Mouse (Mus musculus): ENCODE data around the gene Akap7. TPM values are rescaled to one million over a fixed set of nuclear protein-coding genes. Genes with fewer than 3 reads are reported as not detected.
A peak's percentile ranks its signal among the peaks of the same experiment; 100 is the strongest.

Gene Akap7
- polyA plus RNA-seq, 1 experiment from 2014 or later: 47.9 TPM

DNA sequence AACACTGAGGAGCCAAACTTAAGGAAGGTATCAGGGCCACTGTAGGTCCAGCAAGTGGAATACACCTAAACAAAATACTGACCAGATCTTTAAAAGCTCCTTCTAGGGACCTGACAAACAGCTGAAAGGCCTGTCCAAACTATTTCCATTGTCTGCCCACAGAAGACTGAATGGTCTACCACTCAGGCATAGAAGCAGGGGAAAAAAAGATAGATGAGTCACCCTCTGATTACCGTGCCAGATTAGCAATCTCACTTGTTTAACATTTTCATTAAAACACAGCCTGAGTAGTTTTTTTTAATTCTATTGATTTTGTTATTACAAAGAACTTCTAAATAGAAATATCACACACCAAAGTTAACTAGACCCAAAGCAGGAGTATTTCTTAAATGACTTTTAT is 33.9 kb downstream of the Akap7 start:
- Histone ChIP-seq H3K36me3 (ENCODE audit: control insufficient read depth, insufficient read depth, low read length) (no peaks in the 10 kb centered on the region), H3K27me3 (ENCODE audit: control insufficient read depth, insufficient read depth, low read length) (no peaks in the 10 kb centered on the region), H3K27ac (ENCODE audit: low read depth, low read length) (no peak overlapping the region), H3K4me2 (ENCODE audit: low read depth, low read length) (no peak overlapping the region), H3K9me3 (ENCODE audit: control insufficient read depth, low read length) (no peaks in the 10 kb centered on the region), H3K4me3 (ENCODE audit: low read depth, low read length) (no peak overlapping the region), H3K9ac (replicated peaks; ENCODE audit: low read depth, low read length) (no peak overlapping the region), H3K4me1 (ENCODE audit: control insufficient read depth, insufficient read depth, low read length) (no peaks in the 10 kb centered on the region)
- ATAC-seq (ENCODE audit: low read depth): no peak
- WGBS: 69% methylated on average over 1 of the region's 1 CpGs

DNA sequence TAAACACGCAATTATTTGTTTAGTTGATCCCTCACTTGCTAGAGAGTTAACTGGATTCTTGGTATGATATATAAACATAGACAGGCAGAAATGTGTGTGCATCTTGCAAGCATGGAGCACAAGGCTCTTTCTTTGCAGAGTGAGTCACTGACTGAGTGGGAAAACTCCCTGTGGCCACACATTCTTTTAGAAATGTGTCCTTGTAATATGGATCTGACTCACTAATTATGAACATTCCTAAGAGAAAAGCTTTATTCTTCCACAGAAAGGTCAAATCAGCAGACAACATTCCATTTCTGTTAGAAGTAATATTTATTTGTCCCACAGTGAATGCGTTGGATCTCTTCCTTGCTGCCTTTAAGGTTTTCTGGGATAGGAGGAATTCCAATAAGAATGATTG is 35.9 kb downstream of the Akap7 start:
- ATAC-seq (ENCODE audit: low read depth): no peak
- Histone ChIP-seq H3K9ac (replicated peaks; ENCODE audit: low read depth, low read length) (no peak overlapping the region), H3K4me2 (ENCODE audit: low read depth, low read length) (no peak overlapping the region), H3K27me3 (ENCODE audit: control insufficient read depth, insufficient read depth, low read length) (no peaks in the 10 kb centered on the region), H3K4me1 (ENCODE audit: control insufficient read depth, insufficient read depth, low read length) (no peaks in the 10 kb centered on the region), H3K4me3 (ENCODE audit: low read depth, low read length) (no peak overlapping the region), H3K36me3 (ENCODE audit: control insufficient read depth, insufficient read depth, low read length) (no peaks in the 10 kb centered on the region), H3K27ac (ENCODE audit: low read depth, low read length) (no peak overlapping the region), H3K9me3 (ENCODE audit: control insufficient read depth, low read length) (no peaks in the 10 kb centered on the region)
- WGBS: 88% methylated on average over 2 of the region's 2 CpGs

DNA sequence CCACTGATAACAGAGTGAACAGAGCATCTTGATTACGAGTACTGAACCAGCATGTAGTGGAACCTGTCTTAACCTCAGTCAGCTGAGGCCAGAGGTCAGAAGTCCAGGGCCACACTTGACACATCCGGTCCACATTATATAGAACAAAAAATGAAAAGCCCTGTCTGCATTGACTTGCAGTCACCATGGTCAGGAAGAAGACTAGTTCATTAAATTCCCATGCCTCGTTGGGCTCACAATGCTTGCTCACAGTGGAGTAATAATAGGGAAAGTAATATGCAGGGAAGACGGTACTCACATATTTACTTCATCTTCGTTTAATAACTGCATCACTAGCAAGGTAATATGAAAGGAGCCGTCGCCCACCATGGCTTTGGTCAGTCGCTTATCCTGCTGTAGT is 36.5 kb downstream of the Akap7 start:
- 84% methylated on average over 8 of the region's 8 CpGs for WGBS
- Histone ChIP-seq H3K4me3 (ENCODE audit: low read depth, low read length) (no peak overlapping the region), H3K27ac (ENCODE audit: low read depth, low read length) (no peak overlapping the region), H3K36me3 (ENCODE audit: control insufficient read depth, insufficient read depth, low read length) (no peaks in the 10 kb centered on the region), H3K4me2 (ENCODE audit: low read depth, low read length) (no peak overlapping the region), H3K27me3 (ENCODE audit: control insufficient read depth, insufficient read depth, low read length) (no peaks in the 10 kb centered on the region), H3K4me1 (ENCODE audit: control insufficient read depth, insufficient read depth, low read length) (no peaks in the 10 kb centered on the region), H3K9ac (replicated peaks; ENCODE audit: low read depth, low read length) (no peak overlapping the region), H3K9me3 (ENCODE audit: control insufficient read depth, low read length) (no peaks in the 10 kb centered on the region)
- no peak for ATAC-seq (ENCODE audit: low read depth)

DNA sequence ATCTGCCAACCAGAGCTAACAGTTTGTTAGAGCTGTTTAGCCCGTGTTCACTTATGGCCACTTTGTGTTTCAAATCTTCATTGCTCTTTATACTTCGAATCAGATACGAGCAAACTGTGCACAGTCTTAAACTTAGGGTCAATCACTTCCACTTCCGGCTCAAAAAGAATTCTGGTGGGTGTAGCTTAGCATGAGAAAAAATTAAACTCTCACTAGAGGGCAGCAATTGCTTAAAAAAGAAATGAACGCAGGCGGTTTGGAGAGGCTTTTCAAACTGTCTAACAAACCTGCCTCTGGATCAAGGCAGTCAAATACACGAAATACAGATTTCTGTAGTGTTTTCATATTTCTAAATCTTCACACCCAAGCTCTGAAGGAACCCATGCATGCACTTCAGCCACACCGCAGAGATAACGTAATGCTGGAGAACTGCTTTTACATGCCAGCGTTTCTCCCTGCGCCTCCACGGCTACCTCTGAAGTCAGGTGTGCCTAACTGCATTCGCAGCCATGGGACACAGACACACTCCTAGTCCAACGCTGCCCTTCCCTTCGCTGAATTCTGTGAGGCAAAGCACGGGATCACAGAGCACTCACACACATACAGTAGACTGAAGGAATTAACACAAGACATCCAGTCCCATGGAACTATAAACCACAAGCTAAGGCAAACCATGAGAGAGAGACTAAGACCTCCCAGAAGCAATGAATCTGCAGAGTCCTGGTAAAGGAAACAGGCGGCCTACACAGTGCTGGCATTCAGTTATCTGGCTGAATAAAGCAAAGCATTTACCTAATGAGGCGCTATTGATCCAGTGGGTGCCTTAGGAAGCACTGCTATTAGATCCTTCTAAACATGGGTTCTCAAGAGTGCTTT is 39.0 kb downstream of the Akap7 start:
- ATAC-seq (ENCODE audit: low read depth): peak; percentile 87
- H3K36me3 ChIP-seq (ENCODE audit: control insufficient read depth, insufficient read depth, low read length): no peaks in the 10 kb centered on the region
- no peaks in the 10 kb centered on the region for H3K27me3 ChIP-seq (ENCODE audit: control insufficient read depth, insufficient read depth, low read length)
- H3K9ac ChIP-seq (replicated peaks; ENCODE audit: low read depth, low read length): no peak overlapping the region
- 57% methylated on average over 18 of the region's 18 CpGs for WGBS
- H3K9me3 ChIP-seq (ENCODE audit: control insufficient read depth, low read length): no peaks in the 10 kb centered on the region
- no peak overlapping the region for H3K4me2 ChIP-seq (ENCODE audit: low read depth, low read length)
- no peaks in the 10 kb centered on the region for H3K4me1 ChIP-seq (ENCODE audit: control insufficient read depth, insufficient read depth, low read length)
- H3K27ac ChIP-seq (ENCODE audit: low read depth, low read length): no peak overlapping the region
- no peak overlapping the region for H3K4me3 ChIP-seq (ENCODE audit: low read depth, low read length)

DNA sequence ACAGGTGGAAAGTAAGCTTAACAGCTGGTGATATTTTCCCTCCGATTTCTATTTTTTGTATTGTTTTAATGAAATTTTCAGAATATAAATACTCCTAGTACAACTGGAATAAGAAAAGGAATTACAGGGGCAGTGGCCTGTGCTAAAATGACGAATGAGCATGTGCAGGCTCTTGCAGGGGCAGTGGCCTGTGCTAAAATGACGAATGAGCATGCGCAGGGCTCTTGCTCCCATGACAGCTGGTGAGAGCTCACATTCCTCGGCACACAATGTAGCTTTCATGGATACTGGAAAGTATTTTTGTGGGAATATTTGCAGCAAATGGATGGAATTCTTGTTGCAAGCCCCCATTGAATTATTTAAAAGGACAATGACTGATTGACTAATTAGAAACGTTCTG is 46.5 kb downstream of the Akap7 start:
- WGBS: 47% methylated on average over 6 of the region's 6 CpGs
- no peak overlapping the region for H3K4me3 ChIP-seq (ENCODE audit: low read depth, low read length)
- no peak overlapping the region for H3K27ac ChIP-seq (ENCODE audit: low read depth, low read length)
- ATAC-seq (ENCODE audit: low read depth): peak; percentile 73; the same call in 1 of the 2 replicates
- H3K9me3 ChIP-seq (ENCODE audit: control insufficient read depth, low read length): no peaks in the 10 kb centered on the region
- no peaks in the 10 kb centered on the region for H3K36me3 ChIP-seq (ENCODE audit: control insufficient read depth, insufficient read depth, low read length)
- no peaks in the 10 kb centered on the region for H3K27me3 ChIP-seq (ENCODE audit: control insufficient read depth, insufficient read depth, low read length)
- H3K4me2 ChIP-seq (ENCODE audit: low read depth, low read length): no peak overlapping the region
- H3K4me1 ChIP-seq (ENCODE audit: control insufficient read depth, insufficient read depth, low read length): no peaks in the 10 kb centered on the region
- H3K9ac ChIP-seq (replicated peaks; ENCODE audit: low read depth, low read length): no peak overlapping the region

DNA sequence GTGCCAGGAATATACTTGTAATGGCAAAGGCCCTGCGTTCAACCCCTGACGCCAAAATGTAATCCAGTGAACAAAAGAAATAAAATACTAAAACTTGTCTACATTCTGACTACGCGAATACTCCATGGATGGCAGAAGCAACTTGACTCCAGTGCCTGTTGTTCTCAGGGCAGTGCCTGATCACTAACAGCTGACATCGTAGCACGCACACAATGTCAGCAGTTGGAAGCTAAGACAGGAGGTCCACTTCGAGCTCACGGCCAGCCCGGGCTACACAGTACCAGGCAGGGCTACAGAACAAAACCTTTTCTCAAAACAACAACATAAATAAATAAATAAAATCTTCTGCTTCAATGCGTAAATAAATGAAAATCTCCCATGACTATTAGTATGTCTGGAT is 46.9 kb downstream of the Akap7 start:
- no peak overlapping the region for H3K4me3 ChIP-seq (ENCODE audit: low read depth, low read length)
- 87% methylated on average over 10 of the region's 10 CpGs for WGBS
- ATAC-seq (ENCODE audit: low read depth): no peak

GRCm38 (mm10) chr10:25258171-25258570 is 49.5 kb downstream of the Akap7 start:
- 82% methylated on average over 6 of the region's 6 CpGs for WGBS
- Histone ChIP-seq H3K9ac (replicated peaks; ENCODE audit: low read depth, low read length) (no peak overlapping the region), H3K9me3 (ENCODE audit: control insufficient read depth, low read length) (no peaks in the 10 kb centered on the region), H3K4me2 (ENCODE audit: low read depth, low read length) (no peak overlapping the region), H3K27ac (ENCODE audit: low read depth, low read length) (no peak overlapping the region), H3K4me3 (ENCODE audit: low read depth, low read length) (no peak overlapping the region), H3K27me3 (ENCODE audit: control insufficient read depth, insufficient read depth, low read length) (no peaks in the 10 kb centered on the region), H3K36me3 (ENCODE audit: control insufficient read depth, insufficient read depth, low read length) (no peaks in the 10 kb centered on the region), H3K4me1 (ENCODE audit: control insufficient read depth, insufficient read depth, low read length) (no peaks in the 10 kb centered on the region)
- ATAC-seq (ENCODE audit: low read depth): no peak

More for the DNA sequence above, 46.9 kb downstream of the Akap7 start:
- no peaks in the 10 kb centered on the region for H3K4me1 ChIP-seq (ENCODE audit: control insufficient read depth, insufficient read depth, low read length)
- H3K27ac ChIP-seq (ENCODE audit: low read depth, low read length): no peak overlapping the region
- H3K9ac ChIP-seq (replicated peaks; ENCODE audit: low read depth, low read length): no peak overlapping the region
- H3K9me3 ChIP-seq (ENCODE audit: control insufficient read depth, low read length): no peaks in the 10 kb centered on the region
- no peaks in the 10 kb centered on the region for H3K27me3 ChIP-seq (ENCODE audit: control insufficient read depth, insufficient read depth, low read length)
- H3K36me3 ChIP-seq (ENCODE audit: control insufficient read depth, insufficient read depth, low read length): no peaks in the 10 kb centered on the region
- H3K4me2 ChIP-seq (ENCODE audit: low read depth, low read length): no peak overlapping the region

- WGBS: 83% methylated on average over 5 of the region's 5 CpGs
- H3K9me3 ChIP-seq (ENCODE audit: control insufficient read depth, low read length): no peaks in the 10 kb centered on the region
- H3K9ac ChIP-seq (replicated peaks; ENCODE audit: low read depth, low read length): no peak overlapping the region
- H3K36me3 ChIP-seq (ENCODE audit: control insufficient read depth, insufficient read depth, low read length): no peaks in the 10 kb centered on the region
- H3K27me3 ChIP-seq (ENCODE audit: control insufficient read depth, insufficient read depth, low read length): no peaks in the 10 kb centered on the region
- H3K4me2 ChIP-seq (ENCODE audit: low read depth, low read length): no peak overlapping the region
- H3K4me3 ChIP-seq (ENCODE audit: low read depth, low read length): no peak overlapping the region
- no peak for ATAC-seq (ENCODE audit: low read depth)
- no peaks in the 10 kb centered on the region for H3K4me1 ChIP-seq (ENCODE audit: control insufficient read depth, insufficient read depth, low read length)
- H3K27ac ChIP-seq (ENCODE audit: low read depth, low read length): no peak overlapping the region
These were observed 50.2 kb downstream of the Akap7 start for GRCm38 (mm10) chr10:25257466-25257865.

DNA sequence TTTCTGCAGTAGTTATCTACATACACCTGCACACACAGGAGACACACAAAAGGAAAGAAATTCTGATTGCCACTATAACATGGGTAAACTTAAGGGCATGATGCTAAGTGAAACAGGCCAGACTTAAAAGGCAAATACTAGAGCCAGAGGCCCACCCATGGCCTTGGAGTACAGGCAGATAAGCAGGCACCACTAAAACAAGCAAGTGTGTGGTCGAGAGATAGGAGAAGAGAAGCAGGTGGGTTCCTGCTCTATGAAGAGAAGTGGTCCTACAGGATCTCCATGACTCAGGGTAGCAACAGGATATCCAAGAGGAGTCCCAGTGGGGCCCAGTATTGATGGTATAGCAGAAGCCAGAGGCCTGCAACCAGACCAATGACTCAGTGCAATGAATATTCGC is 54.2 kb downstream of the Akap7 start:
- no peak for ATAC-seq (ENCODE audit: low read depth)
- WGBS: 88% methylated on average over 2 of the region's 2 CpGs

More for the DNA sequence above, 54.2 kb downstream of the Akap7 start:
- no peak overlapping the region for H3K9ac ChIP-seq (replicated peaks; ENCODE audit: low read depth, low read length)
- no peaks in the 10 kb centered on the region for H3K36me3 ChIP-seq (ENCODE audit: control insufficient read depth, insufficient read depth, low read length)
- H3K9me3 ChIP-seq (ENCODE audit: control insufficient read depth, low read length): no peaks in the 10 kb centered on the region
- H3K4me1 ChIP-seq (ENCODE audit: control insufficient read depth, insufficient read depth, low read length): no peaks in the 10 kb centered on the region
- no peak overlapping the region for H3K4me3 ChIP-seq (ENCODE audit: low read depth, low read length)
- no peak overlapping the region for H3K4me2 ChIP-seq (ENCODE audit: low read depth, low read length)
- H3K27ac ChIP-seq (ENCODE audit: low read depth, low read length): no peak overlapping the region
- H3K27me3 ChIP-seq (ENCODE audit: control insufficient read depth, insufficient read depth, low read length): no peaks in the 10 kb centered on the region
